Mouse (Mus musculus): ENCODE results near the gene Pef1.

- TF ChIP-seq POLR2A (IDR thresholded peaks at IDR 0.05; ENCODE audit: insufficient read depth, low read depth, low read length): no peak
- TF ChIP-seq EP300 (IDR thresholded peaks at IDR 0.05; ENCODE audit: insufficient read depth, low read depth, low read length): no peak
- no peak for TF ChIP-seq CTCF (IDR thresholded peaks at IDR 0.05)
Observed at GRCm38 (mm10) chr4:130101183-130101582, 1.2 kb upstream of the Pef1 start.
